Mouse (Mus musculus): Measurements from ENCODE around the gene Rgs6. TPM values are rescaled to one million over a fixed set of nuclear protein-coding genes. Genes with fewer than 3 reads are reported as not detected.

Rgs6 gene
- polyA plus RNA-seq, 2 experiments, result 0.07 to 0.20 TPM

DNA sequence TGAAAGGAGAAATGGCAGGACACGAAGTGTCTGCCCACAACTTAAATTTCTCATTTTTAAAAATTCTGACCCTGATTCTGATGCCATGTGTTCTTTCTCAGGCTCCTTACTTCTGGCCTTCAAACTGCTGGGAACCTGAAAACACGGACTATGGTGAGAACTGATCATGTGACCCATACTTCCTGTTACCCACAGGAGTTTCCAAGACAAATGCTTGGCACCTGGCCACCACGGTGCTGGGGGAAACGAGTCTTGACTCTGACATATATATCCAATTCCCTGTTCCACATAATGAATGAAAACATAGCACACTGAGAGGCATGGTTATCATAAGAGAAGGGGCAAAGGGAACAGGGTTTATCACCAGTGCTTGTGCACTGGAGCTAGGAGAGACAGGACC is 464.3 kb downstream of the Rgs6 start:
- H3K9me3 ChIP-seq (ENCODE audit: control insufficient read depth, low read length), result no peaks in the 10 kb centered on the region
- TF ChIP-seq EP300 (IDR thresholded peaks at IDR 0.05; ENCODE audit: low read depth) (no peak), CTCF (IDR thresholded peaks at IDR 0.05; ENCODE audit: low read depth) (no peak)
- H3K27me3 ChIP-seq (ENCODE audit: control insufficient read depth, insufficient read depth, low read length), result no peaks in the 10 kb centered on the region
- no peak overlapping the region for H3K4me3 ChIP-seq (ENCODE audit: insufficient read depth in 1 of 2, low read depth in 2 of 2, low read length in 2 of 2)
- ATAC-seq (ENCODE audit: insufficient read depth), result no peak
- DNase-seq (ENCODE audit: low read depth in 3 of 3, low spot score in 3 of 3), result no peak
- H3K36me3 ChIP-seq (replicated peaks; ENCODE audit: control insufficient read depth, insufficient read depth, low read depth), result no peaks in the 10 kb centered on the region
- H3K4me1 ChIP-seq (replicated peaks; ENCODE audit: control insufficient read depth in 2 of 2, insufficient read depth in 2 of 2, low read length in 1 of 2), result no peaks in the 10 kb centered on the region; a peak in 2 of 4 replicates
- H3K27ac ChIP-seq, result no peak overlapping the region
- no peak overlapping the region for H3K4me2 ChIP-seq (ENCODE audit: low read depth)
- no peak overlapping the region for H3K9ac ChIP-seq (replicated peaks)
- WGBS (ENCODE audit: insufficient replicate concordance), result 58% methylated on average over 4 of the region's 4 CpGs

GRCm38 (mm10) chr12:83055690-83056089 is 467.6 kb downstream of the Rgs6 start:
- Histone ChIP-seq H3K4me1 (replicated peaks; ENCODE audit: control insufficient read depth in 2 of 2, insufficient read depth in 2 of 2, low read length in 1 of 2) (no peaks in the 10 kb centered on the region; a peak in 1 of 4 replicates), H3K4me3 (ENCODE audit: insufficient read depth in 1 of 2, low read depth in 2 of 2, low read length in 2 of 2) (no peak overlapping the region), H3K36me3 (replicated peaks; ENCODE audit: control insufficient read depth, insufficient read depth, low read depth) (no peaks in the 10 kb centered on the region), H3K4me2 (ENCODE audit: low read depth) (no peak overlapping the region), H3K9ac (replicated peaks) (no peak overlapping the region), H3K27me3 (ENCODE audit: control insufficient read depth, insufficient read depth, low read length) (no peaks in the 10 kb centered on the region), H3K9me3 (ENCODE audit: control insufficient read depth, low read length) (no peaks in the 10 kb centered on the region), H3K27ac (no peak overlapping the region)
- WGBS (ENCODE audit: insufficient replicate concordance), result 64% methylated on average over 5 of the region's 5 CpGs
- TF ChIP-seq CTCF (IDR thresholded peaks at IDR 0.05; ENCODE audit: low read depth) (no peak), EP300 (IDR thresholded peaks at IDR 0.05; ENCODE audit: low read depth) (no peak)
- ATAC-seq (ENCODE audit: insufficient read depth), result no peak
- no peak for DNase-seq (ENCODE audit: low read depth in 3 of 3, low spot score in 3 of 3)

DNA sequence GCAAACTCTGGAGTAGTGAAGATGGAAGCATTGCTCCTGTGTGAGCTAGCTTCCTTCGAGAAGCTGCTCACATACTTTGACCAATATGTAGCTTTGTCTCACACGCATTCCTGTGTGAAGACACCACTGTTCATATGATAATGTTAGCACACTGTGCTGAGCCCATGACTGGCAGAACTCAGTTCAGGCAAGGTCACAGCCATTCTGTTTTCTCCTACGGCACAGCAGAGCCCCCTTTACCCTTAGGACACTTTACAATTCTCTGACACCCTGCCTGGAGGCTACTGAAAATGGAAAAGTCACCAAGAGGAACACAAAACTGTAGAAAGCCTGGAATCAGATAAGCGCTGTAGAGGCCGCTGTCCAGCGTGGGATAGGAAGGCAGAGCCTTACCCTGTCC is 478.3 kb downstream of the Rgs6 start:
- no peaks in the 10 kb centered on the region for H3K9me3 ChIP-seq (ENCODE audit: control insufficient read depth, low read length)
- no peak for DNase-seq (ENCODE audit: low read depth in 3 of 3, low spot score in 3 of 3)
- no peak overlapping the region for H3K9ac ChIP-seq (replicated peaks)
- no peaks in the 10 kb centered on the region for H3K36me3 ChIP-seq (replicated peaks; ENCODE audit: control insufficient read depth, insufficient read depth, low read depth)
- no peak for ATAC-seq (ENCODE audit: insufficient read depth)
- TF ChIP-seq EP300 (IDR thresholded peaks at IDR 0.05; ENCODE audit: low read depth), result no peak
- no peak for TF ChIP-seq CTCF (IDR thresholded peaks at IDR 0.05; ENCODE audit: low read depth)
- H3K4me3 ChIP-seq (ENCODE audit: insufficient read depth in 1 of 2, low read depth in 2 of 2, low read length in 2 of 2), result no peak overlapping the region
- peaks cover 0 to 2% of the 10 kb centered on the region in 2 experiments; a peak in 2 of 4 replicates for H3K4me1 ChIP-seq (replicated peaks; ENCODE audit: control insufficient read depth in 2 of 2, insufficient read depth in 2 of 2, low read length in 1 of 2)
- H3K27ac ChIP-seq, result no peak overlapping the region
- WGBS (ENCODE audit: insufficient replicate concordance), result 58% methylated on average over 6 of the region's 6 CpGs
- H3K27me3 ChIP-seq (ENCODE audit: control insufficient read depth, insufficient read depth, low read length), result no peaks in the 10 kb centered on the region; the same call in 1 of the 2 replicates
- H3K4me2 ChIP-seq (ENCODE audit: low read depth), result no peak overlapping the region

DNA sequence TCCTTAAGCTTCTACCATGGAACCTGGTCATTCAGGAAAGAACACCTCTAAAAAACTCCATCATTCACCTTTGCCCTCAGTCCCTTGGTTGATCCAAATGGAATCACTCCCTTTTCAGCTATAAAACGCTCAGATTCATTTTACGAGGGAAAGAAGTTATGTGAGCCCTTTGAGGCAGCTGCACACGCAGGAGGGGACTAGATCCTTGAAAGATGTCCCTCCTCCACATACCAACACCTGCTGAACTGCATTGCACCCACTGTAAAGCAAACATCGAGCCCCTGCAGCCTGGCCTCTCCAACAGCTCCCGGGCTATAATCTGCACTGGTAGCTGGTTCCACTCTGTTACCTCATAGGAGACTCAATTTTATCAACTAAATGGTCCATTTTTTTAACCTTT is 482.8 kb downstream of the Rgs6 start:
- H3K4me1 ChIP-seq (replicated peaks; ENCODE audit: control insufficient read depth in 2 of 2, insufficient read depth in 2 of 2, low read length in 1 of 2), result peaks cover 38 to 39% of the 10 kb centered on the region in 2 experiments
- 77% methylated on average over 5 of the region's 5 CpGs for WGBS (ENCODE audit: insufficient replicate concordance)
- no peak for DNase-seq (ENCODE audit: low read depth in 3 of 3, low spot score in 3 of 3)
- no peak overlapping the region for H3K4me3 ChIP-seq (ENCODE audit: insufficient read depth in 1 of 2, low read depth in 2 of 2, low read length in 2 of 2)
- TF ChIP-seq EP300 (IDR thresholded peaks at IDR 0.05; ENCODE audit: low read depth) (no peak), CTCF (IDR thresholded peaks at IDR 0.05; ENCODE audit: low read depth) (no peak)
- no peaks in the 10 kb centered on the region; the same call in 1 of the 2 replicates for H3K27me3 ChIP-seq (ENCODE audit: control insufficient read depth, insufficient read depth, low read length)
- no peak for ATAC-seq (ENCODE audit: insufficient read depth)
- H3K9me3 ChIP-seq (ENCODE audit: control insufficient read depth, low read length), result no peaks in the 10 kb centered on the region
- no peak overlapping the region for H3K4me2 ChIP-seq (ENCODE audit: low read depth)
- no peak overlapping the region for H3K9ac ChIP-seq (replicated peaks)
- no peaks in the 10 kb centered on the region for H3K36me3 ChIP-seq (replicated peaks; ENCODE audit: control insufficient read depth, insufficient read depth, low read depth)
- H3K27ac ChIP-seq, result no peak overlapping the region

DNA sequence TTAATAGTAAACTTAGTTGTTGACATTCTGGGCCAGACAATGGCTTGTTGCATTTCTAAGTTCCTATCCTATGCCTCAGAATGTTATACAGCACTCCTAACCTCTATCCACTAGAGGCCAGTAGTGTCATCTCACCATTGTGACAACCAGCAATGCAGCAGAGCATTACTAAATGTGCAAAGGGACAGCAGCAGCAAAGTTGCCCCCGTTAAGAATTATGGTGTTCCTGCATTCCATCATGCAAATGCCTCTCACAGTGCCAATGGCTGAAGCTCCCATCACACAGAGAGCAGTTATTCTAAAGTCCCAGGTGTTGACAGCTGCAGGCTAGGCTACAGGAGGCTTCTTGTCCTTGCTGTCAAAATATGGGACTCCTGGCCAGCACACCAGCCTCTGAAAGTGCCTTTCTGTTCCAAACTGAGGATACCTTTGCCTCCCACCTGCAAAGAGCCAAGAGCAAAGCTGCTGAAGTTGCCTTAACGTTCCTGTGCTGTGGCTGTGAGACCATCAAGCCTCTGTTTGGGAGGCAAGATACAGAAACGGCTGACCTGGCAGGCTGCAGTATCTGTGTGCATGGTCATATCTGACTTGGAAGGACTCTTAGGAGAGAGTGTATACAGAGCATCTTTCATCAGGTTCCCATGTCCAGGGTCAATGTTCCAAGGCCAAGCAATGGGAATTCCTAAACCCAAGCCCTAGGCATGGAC is 484.2 kb downstream of the Rgs6 start:
- H3K4me1 ChIP-seq (replicated peaks; ENCODE audit: control insufficient read depth in 2 of 2, insufficient read depth in 2 of 2, low read length in 1 of 2), result peaks cover 51 to 52% of the 10 kb centered on the region in 2 experiments
- peak overlapping the region; percentile 22 to 24 for H3K4me3 ChIP-seq (ENCODE audit: insufficient read depth in 1 of 2, low read depth in 2 of 2, low read length in 2 of 2)
- no peaks in the 10 kb centered on the region for H3K27me3 ChIP-seq (ENCODE audit: control insufficient read depth, insufficient read depth, low read length)
- no peaks in the 10 kb centered on the region for H3K36me3 ChIP-seq (replicated peaks; ENCODE audit: control insufficient read depth, insufficient read depth, low read depth)
- peak overlapping the region; percentile 100 for H3K27ac ChIP-seq
- DNase-seq (ENCODE audit: low read depth in 3 of 3, low spot score in 3 of 3) (peak; percentile 65 to 76 (median 70)), ATAC-seq (ENCODE audit: insufficient read depth) (peak; percentile 61)
- H3K9me3 ChIP-seq (ENCODE audit: control insufficient read depth, low read length), result no peaks in the 10 kb centered on the region
- peak overlapping the region; percentile 75 for H3K9ac ChIP-seq (replicated peaks)
- 4% methylated on average over 3 of the region's 3 CpGs for WGBS (ENCODE audit: insufficient replicate concordance)
- peak; percentile 93 for TF ChIP-seq CTCF (IDR thresholded peaks at IDR 0.05; ENCODE audit: low read depth)
- TF ChIP-seq EP300 (IDR thresholded peaks at IDR 0.05; ENCODE audit: low read depth), result no peak
- peak overlapping the region; percentile 80 for H3K4me2 ChIP-seq (ENCODE audit: low read depth)

Measured in liver, embryonic 14.5 days (tissue).